Mouse (Mus musculus) bone marrow macrophage, adult 2 months (primary cell): ENCODE results near the gene Epha8.

Source experiments
- CTCF ChIP-seq: IDR thresholded peaks from 2 replicates; pipeline ENCODE4 v1.5.1; 2012; ENCODE audit warnings: low read depth, mild to moderate bottlenecking, low read length, moderate library complexity
- POLR2A ChIP-seq: IDR thresholded peaks from 2 replicates; pipeline ENCODE4 v1.6.1; 2012; ENCODE audit warnings: mild to moderate bottlenecking, low read depth, low read length, borderline replicate concordance

- TF ChIP-seq CTCF (no peak), POLR2A (no peak)
Measured at GRCm38 (mm10) chr4:136980921-136981320, 24.3 kb upstream of the Epha8 start.
